Mouse (Mus musculus): ENCODE data around the gene Efna4. TPM values are rescaled to one million over a fixed set of nuclear protein-coding genes. Genes with fewer than 3 reads are reported as not detected.

The Efna4 gene
- polyA plus RNA-seq, 1 experiment from 2014 or later, result 15.8 TPM

GRCm38 (mm10) chr3:89356029-89356428 lies 18.2 kb upstream of the Efna4 start:
- Histone ChIP-seq H3K4me1 (0 out of 2 replicates have a peak, but pooled peaks cover 4% of the 10 kb centered on the region), H3K4me2 (replicated peaks) (no peak overlapping the region), H3K36me3 (no peaks in the 10 kb centered on the region), H3K4me3 (no peak overlapping the region), H3K27me3 (replicated peaks) (no peaks in the 10 kb centered on the region), H3K9ac (no peak overlapping the region), H3K27ac (no peak overlapping the region), H3K9me3 (no peaks in the 10 kb centered on the region)
- ATAC-seq (ENCODE audit: low FRiP score, low read depth), result no peak
- WGBS, result 72% methylated on average over 9 of the region's 9 CpGs

- Histone ChIP-seq H3K4me1 (peaks cover 6% of the 10 kb centered on the region; the same call in 1 of the 2 replicates), H3K27me3 (replicated peaks) (0 out of 2 replicates have a peak, but pooled peaks cover 2% of the 10 kb centered on the region)
Observed at GRCm38 (mm10) chr3:89355512-89355902, 17.7 kb upstream of the Efna4 start.

GRCm38 (mm10) chr3:89354816-89355511 lies 17.1 kb upstream of the Efna4 start:
- ATAC-seq (ENCODE audit: low FRiP score, low read depth), result peak; percentile 39
- H3K4me1 ChIP-seq, result peaks cover 11% of the 10 kb centered on the region; the same call in 1 of the 2 replicates
- H3K4me3 ChIP-seq, result no peak overlapping the region
- H3K27ac ChIP-seq, result no peak overlapping the region
- H3K36me3 ChIP-seq, result no peaks in the 10 kb centered on the region
- no peaks in the 10 kb centered on the region for H3K9me3 ChIP-seq
- no peak overlapping the region for H3K4me2 ChIP-seq (replicated peaks)
- no peak overlapping the region for H3K9ac ChIP-seq
- 0 out of 2 replicates have a peak, but pooled peaks cover 2% of the 10 kb centered on the region for H3K27me3 ChIP-seq (replicated peaks)
- 17% methylated on average over 5 of the region's 5 CpGs for WGBS

More at GRCm38 (mm10) chr3:89355512-89355902, 17.7 kb upstream of the Efna4 start:
- H3K27ac ChIP-seq, result no peak overlapping the region
- no peaks in the 10 kb centered on the region for H3K9me3 ChIP-seq
- 82% methylated on average over 6 of the region's 6 CpGs for WGBS
- no peaks in the 10 kb centered on the region for H3K36me3 ChIP-seq
- ATAC-seq (ENCODE audit: low FRiP score, low read depth), result no peak
- no peak overlapping the region for H3K9ac ChIP-seq
- H3K4me2 ChIP-seq (replicated peaks), result no peak overlapping the region
- no peak overlapping the region for H3K4me3 ChIP-seq

- WGBS, result 63% methylated on average over 5 of the region's 5 CpGs
- H3K4me3 ChIP-seq, result no peak overlapping the region
- peaks cover 24% of the 10 kb centered on the region for H3K4me1 ChIP-seq
- no peaks in the 10 kb centered on the region for H3K9me3 ChIP-seq
- H3K27me3 ChIP-seq (replicated peaks), result peaks cover 11% of the 10 kb centered on the region
- no peak overlapping the region for H3K9ac ChIP-seq
- no peak for ATAC-seq (ENCODE audit: low FRiP score, low read depth)
- H3K4me2 ChIP-seq (replicated peaks), result no peak overlapping the region
- H3K36me3 ChIP-seq, result no peaks in the 10 kb centered on the region
- no peak overlapping the region for H3K27ac ChIP-seq
Observed at GRCm38 (mm10) chr3:89351271-89351670, 13.4 kb upstream of the Efna4 start.

- Histone ChIP-seq H3K27ac (no peak within 1 kb of the TSS), H3K4me1 (peaks cover 22% of the 10 kb centered on the region), H3K4me2 (replicated peaks) (peak within 1 kb of the TSS; percentile 95), H3K9ac (peak within 1 kb of the TSS; percentile 71), H3K4me3 (peak within 1 kb of the TSS; percentile 59), H3K27me3 (replicated peaks) (peaks cover 11% of the 10 kb centered on the region), H3K9me3 (no peaks in the 10 kb centered on the region), H3K36me3 (peaks cover 10% of the 10 kb centered on the region; the same call in 1 of the 2 replicates)
- ATAC-seq (ENCODE audit: low FRiP score, low read depth), result peak; percentile 90
- 1% methylated on average over 56 of the region's 59 CpGs for WGBS
Observed at GRCm38 (mm10) chr3:89349869-89350501, 12.2 kb upstream of the Efna4 start, which contains the start of gene Adam15. Gene Adam15, minus strand, starts transcription at chr3:89349996.

GRCm38 (mm10) chr3:89348911-89349868 lies 11.4 kb upstream of the Efna4 start:
- Histone ChIP-seq H3K27me3 (replicated peaks) (peaks cover 11% of the 10 kb centered on the region), H3K4me1 (peaks cover 20% of the 10 kb centered on the region), H3K36me3 (peaks cover 13% of the 10 kb centered on the region), H3K27ac (no peak overlapping the region), H3K4me2 (replicated peaks) (peak overlapping the region; percentile 95), H3K9ac (peak overlapping the region; percentile 71), H3K4me3 (peak overlapping the region; percentile 59), H3K9me3 (no peaks in the 10 kb centered on the region)
- WGBS, result under 1% methylated on average over 38 of the region's 38 CpGs
- peak; percentile 55 for ATAC-seq (ENCODE audit: low FRiP score, low read depth)

GRCm38 (mm10) chr3:89347916-89348315 lies 10.1 kb upstream of the Efna4 start:
- Histone ChIP-seq H3K36me3 (peaks cover 24% of the 10 kb centered on the region), H3K9ac (no peak overlapping the region), H3K9me3 (no peaks in the 10 kb centered on the region), H3K4me2 (replicated peaks) (no peak overlapping the region), H3K4me3 (no peak overlapping the region), H3K27ac (no peak overlapping the region), H3K27me3 (replicated peaks) (peaks cover 11% of the 10 kb centered on the region), H3K4me1 (peaks cover 20% of the 10 kb centered on the region)
- no peak for ATAC-seq (ENCODE audit: low FRiP score, low read depth)
- WGBS, result 69% methylated on average over 1 of the region's 1 CpGs

GRCm38 (mm10) chr3:89346815-89347540 lies 9.2 kb upstream of the Efna4 start:
- WGBS, result 83% methylated on average over 10 of the region's 10 CpGs
- H3K36me3 ChIP-seq, result peaks cover 24% of the 10 kb centered on the region
- H3K9me3 ChIP-seq, result no peaks in the 10 kb centered on the region
- H3K27ac ChIP-seq, result no peak overlapping the region
- H3K4me3 ChIP-seq, result no peak overlapping the region
- no peak for ATAC-seq (ENCODE audit: low FRiP score, low read depth)
- no peak overlapping the region for H3K4me2 ChIP-seq (replicated peaks)
- peaks cover 20% of the 10 kb centered on the region for H3K4me1 ChIP-seq
- no peak overlapping the region for H3K9ac ChIP-seq
- H3K27me3 ChIP-seq (replicated peaks), result peaks cover 11% of the 10 kb centered on the region

GRCm38 (mm10) chr3:89343279-89343678 lies 5.5 kb upstream of the Efna4 start:
- ATAC-seq (ENCODE audit: low FRiP score, low read depth), result no peak
- Histone ChIP-seq H3K4me1 (peaks cover 25% of the 10 kb centered on the region), H3K4me3 (no peak overlapping the region), H3K9me3 (no peaks in the 10 kb centered on the region), H3K27me3 (replicated peaks) (peaks cover 6% of the 10 kb centered on the region), H3K4me2 (replicated peaks) (no peak overlapping the region), H3K36me3 (peaks cover 24% of the 10 kb centered on the region), H3K27ac (no peak overlapping the region), H3K9ac (no peak overlapping the region)
- WGBS, result 86% methylated on average over 7 of the region's 7 CpGs

- H3K9ac ChIP-seq, result no peak overlapping the region
- H3K4me2 ChIP-seq (replicated peaks), result no peak overlapping the region
- H3K36me3 ChIP-seq, result peaks cover 24% of the 10 kb centered on the region
- no peak overlapping the region for H3K27ac ChIP-seq
- no peak overlapping the region for H3K4me3 ChIP-seq
- H3K9me3 ChIP-seq, result no peaks in the 10 kb centered on the region
- no peak for ATAC-seq (ENCODE audit: low FRiP score, low read depth)
- 95% methylated on average over 4 of the region's 4 CpGs for WGBS
- no peaks in the 10 kb centered on the region for H3K27me3 ChIP-seq (replicated peaks)
- peaks cover 36% of the 10 kb centered on the region for H3K4me1 ChIP-seq
Observed at GRCm38 (mm10) chr3:89341794-89342193, 4.0 kb upstream of the Efna4 start.

- no peak overlapping the region for H3K27ac ChIP-seq
- peak overlapping the region; percentile 21 for H3K4me3 ChIP-seq
- peak overlapping the region; percentile 79 for H3K4me2 ChIP-seq (replicated peaks)
- H3K9ac ChIP-seq, result peak overlapping the region; percentile 44; the same call in 1 of the 2 replicates
- 3% methylated on average over 11 of the region's 11 CpGs for WGBS
- no peaks in the 10 kb centered on the region for H3K9me3 ChIP-seq
- ATAC-seq (ENCODE audit: low FRiP score, low read depth), result peak; percentile 21
- H3K4me1 ChIP-seq, result peaks cover 48% of the 10 kb centered on the region
- H3K36me3 ChIP-seq, result peaks cover 19% of the 10 kb centered on the region
- H3K27me3 ChIP-seq (replicated peaks), result no peaks in the 10 kb centered on the region
Observed at GRCm38 (mm10) chr3:89340465-89340864, 2.6 kb upstream of the Efna4 start.
